Mouse (Mus musculus): ENCODE measurements around the gene Atp1b4.
"Not testable (repeated sequence)": the region's sequence is repeated elsewhere in the genome, so short reads cannot be mapped to it uniquely, and the experiment has no call there.

The Atp1b4 gene

GRCm38 (mm10) chrX:38315884-38316283, at the start of gene Atp1b4:
Gene Atp1b4 (plus strand): TSS chrX:38316184.
- in situ Hi-C loops (cut with MboI, MseI), result no loop called here

- in situ Hi-C loops (cut with MboI, MseI), result loop anchor here in 1 of 2 experiments (10.0 kb wide), 1 partner anchor 474 kb away; the partner anchor contains the start of gene Rhox7a
Observed at GRCm38 (mm10) chrX:38308597-38308996, 7.4 kb upstream of the Atp1b4 start.

- in situ Hi-C loops (cut with MboI, MseI), result no loop called here
Observed at GRCm38 (mm10) chrX:38311054-38311453, 4.9 kb upstream of the Atp1b4 start.

- in situ Hi-C loops (cut with MboI, MseI), result no loop called here
Observed at GRCm38 (mm10) chrX:38312910-38313625, 2.9 kb upstream of the Atp1b4 start.

- in situ Hi-C loops (cut with MboI, MseI), result no loop called here
Observed at GRCm38 (mm10) chrX:38313626-38314210, 2.3 kb upstream of the Atp1b4 start.

- in situ Hi-C loops (cut with MboI, MseI), result no loop called here
Observed at GRCm38 (mm10) chrX:38330695-38331406, 14.9 kb downstream of the Atp1b4 start.

GRCm38 (mm10) chrX:38334329-38335279, 18.6 kb downstream of the Atp1b4 start:
- in situ Hi-C loops (cut with MboI, MseI), result no loop called here

- in situ Hi-C loops (cut with MboI, MseI), result no loop called here
Observed at GRCm38 (mm10) chrX:38362016-38362415, 46.0 kb downstream of the Atp1b4 start.

GRCm38 (mm10) chrX:38364621-38365020, 48.6 kb downstream of the Atp1b4 start:
- in situ Hi-C loops (cut with MboI, MseI), result not testable (repeated sequence)

- in situ Hi-C loops (cut with MboI, MseI), result not testable (repeated sequence)
Observed at GRCm38 (mm10) chrX:38373169-38373568, 57.2 kb downstream of the Atp1b4 start.

Data from T-helper 17 cell (primary cell).